Comparison of ENCODE assay signal across 19 mouse cellular contexts in the genomic region with DNA sequence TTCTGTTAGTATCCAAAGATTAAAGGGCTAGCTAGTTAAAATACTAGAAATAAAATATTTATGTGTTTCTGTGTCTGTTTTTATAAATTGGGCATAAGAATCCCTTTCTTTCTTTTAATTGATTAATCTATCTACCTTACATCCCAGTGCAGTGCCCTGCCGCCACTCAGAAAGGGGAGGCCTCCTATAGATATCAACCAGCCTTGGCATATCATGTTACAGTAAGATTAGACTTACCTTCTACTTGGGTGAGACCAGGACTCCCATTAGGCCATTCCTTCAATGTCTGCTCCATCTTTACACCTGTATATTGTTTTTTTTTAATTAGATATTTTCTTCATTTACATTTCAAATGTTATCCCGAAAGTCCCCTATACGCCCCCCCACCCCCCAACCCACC. TPM values are rescaled to one million over a fixed set of nuclear protein-coding genes. Genes with fewer than 3 reads are reported as not detected.
"Had no signal": no experiment of that assay in that cellular context is flagged by ENCODE, and none has a peak within 500 bp of the region (broad histone marks: within the 10 kb centered on the region; RNA-seq: fewer than 3 reads in every experiment).

No protein-coding gene starts in this region.

- ATAC-seq: intestine, embryonic 15.5 days; lung, postnatal 0 days; midbrain, embryonic 15.5 days had no signal

- H3K9me3 ChIP-seq: intestine, embryonic 15.5 days; limb, embryonic 10.5 days; limb, embryonic 13.5 days; midbrain, embryonic 12.5 days; midbrain, embryonic 15.5 days; neural tube, embryonic 13.5 days had no signal

- H3K27ac ChIP-seq: intestine, embryonic 15.5 days; limb, embryonic 10.5 days; limb, embryonic 13.5 days; macrophage; midbrain, embryonic 12.5 days; midbrain, embryonic 15.5 days; neural tube, embryonic 13.5 days had no signal

- DNase-seq: kidney, adult 11 months; kidney, adult 9 months; kidney, postnatal 14 days; kidney, postnatal 4 days; lung, embryonic 14.5 days; retina, postnatal 1 day; thymus, adult 18-20 months; thymus, postnatal 36 days had no signal

- H3K4me2 ChIP-seq: intestine, embryonic 15.5 days; limb, embryonic 13.5 days; lung, embryonic 14.5 days; midbrain, embryonic 12.5 days; midbrain, embryonic 15.5 days; neural tube, embryonic 13.5 days had no signal

- H3K36me3 ChIP-seq: intestine, embryonic 15.5 days; midbrain, embryonic 15.5 days had no signal

- H3K4me3 ChIP-seq: intestine, embryonic 15.5 days; limb, embryonic 10.5 days; limb, embryonic 13.5 days; midbrain, embryonic 12.5 days; midbrain, embryonic 15.5 days; myocyte; neural tube, embryonic 13.5 days had no signal

- H3K9ac ChIP-seq: intestine, embryonic 15.5 days; limb, embryonic 13.5 days; lung, embryonic 14.5 days; midbrain, embryonic 12.5 days; midbrain, embryonic 15.5 days; neural tube, embryonic 13.5 days had no signal

- H3K4me1 ChIP-seq: midbrain, embryonic 12.5 days had no signal

- H3K27me3 ChIP-seq: intestine, embryonic 15.5 days; limb, embryonic 13.5 days; midbrain, embryonic 12.5 days; midbrain, embryonic 15.5 days; neural tube, embryonic 13.5 days had no signal

RNA-seq across cellular contexts. Expression of a gene that starts 59.3 kb away (rescaled TPM):
- total RNA-seq: liver, adult 2 months; megakaryocyte, adult 5-6 weeks had no signal
- polyA plus RNA-seq: limb, embryonic 10.5 days; macrophage had no signal
